Mouse (Mus musculus) E14TG2a.4 (cell line): ENCODE measurements around the gene Ythdf2.

Source experiments
- CTCF ChIP-seq: conservative IDR thresholded peaks from 2 replicates; pipeline ENCODE4 v1.5.1; 2014; ENCODE audit warnings: low read length
- NANOG ChIP-seq: IDR thresholded peaks from 2 replicates; pipeline ENCODE4 v1.6.1; 2014; ENCODE audit warnings: borderline replicate concordance, low read length, mixed read lengths

DNA sequence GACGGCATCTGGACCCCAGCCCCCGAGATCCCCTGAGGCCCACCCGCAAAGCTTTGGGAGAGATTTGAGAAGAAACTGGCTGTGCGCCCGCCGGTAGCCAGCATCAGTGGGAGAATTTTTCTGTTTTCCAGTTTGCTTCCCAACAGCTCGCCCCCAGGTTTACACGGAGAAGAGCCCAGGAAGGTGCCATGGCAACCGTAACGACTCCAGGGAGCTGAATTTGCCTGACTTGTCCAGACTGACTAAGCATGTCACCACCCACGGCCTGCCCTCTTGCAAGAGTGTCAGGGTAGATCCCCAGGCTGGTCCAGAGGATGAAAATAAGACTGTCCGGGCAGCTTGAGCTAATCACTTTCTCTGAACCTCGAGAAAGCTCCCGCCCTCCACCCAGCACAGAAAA, 46.4 kb downstream of the Ythdf2 start:
- TF ChIP-seq CTCF (no peak), NANOG (no peak)
